28 mouse cellular contexts compared by ENCODE assay signal in genomic region chr2:52993241-52993640, GRCm38 (mm10).
A peak's percentile ranks its signal among the peaks of the same experiment; 100 is the strongest.
DNase-seq lines count a peak whose midpoint lies in the region; ATAC-seq and TF ChIP-seq lines count a peak whose summit lies in the region.
"Had no signal": no experiment of that assay in that cellular context is flagged by ENCODE, and none has a peak within 500 bp of the region (broad histone marks: within the 10 kb centered on the region; RNA-seq: fewer than 3 reads in every experiment).

No protein-coding gene starts in this region.

- H3K4me2 ChIP-seq in forebrain, postnatal 0 days (ENCODE audit: low read depth) = no peak overlapping the region
- H3K4me2 ChIP-seq: embryonic facial prominence, embryonic 13.5 days; embryonic facial prominence, embryonic 15.5 days; forebrain, embryonic 12.5 days had no signal

- no peaks in the 10 kb centered on the region for H3K27me3 ChIP-seq in kidney, adult 2 months (replicated peaks; ENCODE audit: control insufficient read depth, insufficient read depth, low read length)
- no peaks in the 10 kb centered on the region for H3K27me3 ChIP-seq in forebrain, postnatal 0 days (ENCODE audit: insufficient read depth, low read length)
- H3K27me3 ChIP-seq: CH12.LX; embryonic facial prominence, embryonic 13.5 days; embryonic facial prominence, embryonic 15.5 days; forebrain, embryonic 12.5 days; Patski had no signal

- peak; percentile 58 for DNase-seq in kidney, adult 2 months
- DNase-seq in kidney, postnatal 36 days = no peak
- DNase-seq in cerebellum, postnatal 36 days = no peak
- DNase-seq in forebrain, postnatal 0 days = no peak
- DNase-seq: adrenal gland, adult 2 months; adrenal gland, postnatal 10 days; adrenal gland, postnatal 25 days; B cell, adult 2 months; cerebellum, adult 11 months; cerebellum, adult 18-20 months; cerebellum, adult 8-10 months; cerebellum, adult 9-11 months; cerebellum, postnatal 14 days; embryo, embryonic 11 days had no signal

- 73% methylated on average over 7 of the region's 7 CpGs for WGBS in kidney, adult 2 months
- 88% methylated on average over 7 of the region's 7 CpGs for WGBS in forebrain, postnatal 0 days

- TF ChIP-seq POLR2A in kidney, adult 2 months (IDR thresholded peaks at IDR 0.05; ENCODE audit: low read depth, low read length) = no peak

- no peak overlapping the region for H3K4me3 ChIP-seq in kidney, adult 2 months (ENCODE audit: insufficient read depth, low read depth, low read length)
- H3K4me3 ChIP-seq in forebrain, postnatal 0 days (ENCODE audit: low read depth, low read length) = no peak overlapping the region
- H3K4me3 ChIP-seq: embryonic facial prominence, embryonic 13.5 days; embryonic facial prominence, embryonic 15.5 days; erythroblast, embryonic 14.5 days; forebrain, embryonic 10.5 days; forebrain, embryonic 12.5 days had no signal

- H3K9ac ChIP-seq in forebrain, postnatal 0 days = no peak overlapping the region
- H3K9ac ChIP-seq: embryonic facial prominence, embryonic 13.5 days; embryonic facial prominence, embryonic 15.5 days; forebrain, embryonic 12.5 days had no signal

- H3K27ac ChIP-seq in kidney, adult 2 months (ENCODE audit: insufficient read depth, low read depth, low read length) = peak overlapping the region; percentile 90
- H3K27ac ChIP-seq in forebrain, postnatal 0 days (ENCODE audit: low read depth, low read length) = no peak overlapping the region
- H3K27ac ChIP-seq: embryonic facial prominence, embryonic 13.5 days; embryonic facial prominence, embryonic 15.5 days; forebrain, embryonic 10.5 days; forebrain, embryonic 12.5 days had no signal

- no peaks in the 10 kb centered on the region for H3K36me3 ChIP-seq in kidney, adult 2 months (ENCODE audit: control insufficient read depth, insufficient read depth, low read length)
- H3K36me3 ChIP-seq in forebrain, postnatal 0 days (ENCODE audit: insufficient read depth) = no peaks in the 10 kb centered on the region
- H3K36me3 ChIP-seq: embryonic facial prominence, embryonic 13.5 days; embryonic facial prominence, embryonic 15.5 days; forebrain, embryonic 12.5 days; G1E had no signal

- peaks cover 9% of the 10 kb centered on the region; the same call in 1 of the 2 replicates for H3K4me1 ChIP-seq in kidney, adult 2 months (ENCODE audit: control insufficient read depth, insufficient read depth, low read length)
- no peaks in the 10 kb centered on the region for H3K4me1 ChIP-seq in forebrain, postnatal 0 days (ENCODE audit: insufficient read depth)

- H3K9me3 ChIP-seq in forebrain, postnatal 0 days (ENCODE audit: low read length) = no peaks in the 10 kb centered on the region
- H3K9me3 ChIP-seq: embryonic facial prominence, embryonic 13.5 days; embryonic facial prominence, embryonic 15.5 days; forebrain, embryonic 10.5 days; forebrain, embryonic 12.5 days; G1E had no signal

- TF ChIP-seq CTCF in kidney, adult 2 months (conservative IDR thresholded peaks at IDR 0.05; ENCODE audit: insufficient read depth, insufficient read length, low read depth, low read length) = no peak
- no peak for TF ChIP-seq CTCF in forebrain, postnatal 0 days (IDR thresholded peaks at IDR 0.05; ENCODE audit: low read depth)

- ATAC-seq in common myeloid progenitor, adult 5-6 weeks (replicated peaks; ENCODE audit: low read depth, poor library complexity, severe bottlenecking) = peak; percentile 74; the same call in 1 of the 2 replicates
- ATAC-seq in hematopoietic stem cell, adult 5-6 weeks (replicated peaks in 1 of 2; ENCODE audit: insufficient read depth in 1 of 2, low FRiP score in 2 of 2, low TSS enrichment in 1 of 2, low read depth in 1 of 2, poor library complexity in 2 of 2, severe bottlenecking in 2 of 2) = peak; percentile 55 to 73
- ATAC-seq in megakaryocyte progenitor cell, adult 5-6 weeks (replicated peaks; ENCODE audit: poor library complexity) = peak; percentile 50; the same call in 1 of the 2 replicates
- ATAC-seq in forebrain, postnatal 0 days = no peak
- ATAC-seq: CD4-positive, CD25-positive, alpha-beta regulatory T cell, adult 4 months; forebrain, embryonic 14.5 days; forebrain, embryonic 16.5 days; Patski had no signal
